Mouse (Mus musculus) kidney, adult 2 months (tissue): Measurements from ENCODE around the gene Bloc1s4.

Experiments
- CTCF ChIP-seq: fragments of 200-500 bp; conservative IDR thresholded peaks from 2 replicates; pipeline ENCODE4 v1.5.1; 2011; ENCODE audit warnings: low read depth, mild to moderate bottlenecking, control low read depth, low read length, moderate library complexity, mixed read lengths; ENCODE audit not compliant: insufficient read depth, insufficient read length
- POLR2A ChIP-seq: fragments of 200-500 bp; IDR thresholded peaks from one replicate; pipeline ENCODE4 v1.6.1; 2011; ENCODE audit warnings: low read depth, low read length, control low read depth

DNA sequence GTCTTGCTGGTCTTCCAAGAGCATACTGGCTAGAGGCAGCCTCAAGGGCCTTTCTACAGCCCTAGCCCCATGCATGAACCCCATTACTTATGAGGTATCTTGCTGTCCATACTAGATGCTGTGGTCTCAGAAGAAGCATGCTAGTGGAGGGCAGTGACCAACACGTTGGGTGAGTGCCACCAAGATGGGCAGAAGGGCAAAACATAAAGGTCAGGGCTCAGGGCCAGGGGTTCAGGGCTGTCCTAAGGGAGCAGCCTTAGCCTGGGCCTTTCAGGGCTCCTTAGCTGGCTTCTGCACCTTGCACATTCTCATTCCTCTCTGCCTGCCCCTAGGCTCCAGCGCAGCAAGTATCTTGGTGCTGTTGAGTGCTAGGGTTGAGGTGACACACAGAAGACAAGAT, 18.5 kb downstream of the Bloc1s4 start:
- TF ChIP-seq CTCF (no peak), POLR2A (no peak)
